Mouse (Mus musculus) heart, embryonic 14.5 days (tissue): Measurements from ENCODE around the gene Tnfrsf1b. TPM values are rescaled to one million over a fixed set of nuclear protein-coding genes. Genes with fewer than 3 reads are reported as not detected.
A peak's percentile ranks its signal among the peaks of the same experiment; 100 is the strongest.

Source experiments
- ATAC-seq: fragments of 200-750 bp; cut with Nextera tagmentation; 2 replicates; pipeline ENCODE4 v1.8.0; 2017; ENCODE audit warnings: low read depth, moderate TSS enrichment; ENCODE audit not compliant: insufficient number of reproducible peaks, insufficient read depth, low FRiP score
- H3K27ac ChIP-seq, 2 experiments: fragments of 200-500 bp in 1 of 2; fragments of 300-500 bp in 1 of 2; sonication (generic) in 1 of 2; replicated peaks in 1 of 2; 2 replicates each; pipeline ENCODE4 v1.5.1; 2012 to 2014; ENCODE audit warnings: low read depth in 2 of 2, low read length in 2 of 2, control low read depth in 1 of 2, mild to moderate bottlenecking in 1 of 2, mixed read lengths in 1 of 2; ENCODE audit not compliant: control insufficient read depth in 1 of 2, insufficient read depth in 1 of 2
- H3K27me3 ChIP-seq: fragments of 300-500 bp; sonication (generic); 2 replicates; pipeline ENCODE4 v1.6.1; 2014; ENCODE audit warnings: mild to moderate bottlenecking, low read length, control low read depth; ENCODE audit not compliant: control insufficient read depth, insufficient read depth
- H3K36me3 ChIP-seq: fragments of 300-500 bp; sonication (generic); 2 replicates; pipeline ENCODE4 v1.6.1; 2014; ENCODE audit warnings: mild to moderate bottlenecking, control low read depth, low read length, mixed read lengths; ENCODE audit not compliant: control insufficient read depth, insufficient read depth
- H3K4me1 ChIP-seq, 2 experiments: fragments of 200-500 bp in 1 of 2; fragments of 300-500 bp in 1 of 2; sonication (generic) in 1 of 2; 2 replicates each; pipeline ENCODE4 v1.6.1; 2012 to 2014; ENCODE audit warnings: low read length in 2 of 2, control low read depth in 1 of 2, mixed read lengths in 1 of 2; ENCODE audit not compliant: control insufficient read depth in 2 of 2, insufficient read depth in 2 of 2
- H3K4me2 ChIP-seq: fragments of 300-500 bp; sonication (generic); 2 replicates; pipeline ENCODE4 v1.6.1; 2014; ENCODE audit warnings: mild to moderate bottlenecking, low read length
- H3K4me3 ChIP-seq, 2 experiments: fragments of 200-500 bp in 1 of 2; fragments of 300-500 bp in 1 of 2; sonication (generic) in 1 of 2; 2 replicates each; pipeline ENCODE4 v1.5.1; 2012 to 2014; ENCODE audit warnings: low read length in 2 of 2, mild to moderate bottlenecking in 2 of 2, control low read depth in 1 of 2, low read depth in 1 of 2, moderate library complexity in 1 of 2; ENCODE audit not compliant: control insufficient read depth in 1 of 2, insufficient read depth in 1 of 2
- H3K9ac ChIP-seq: fragments of 300-500 bp; sonication (generic); 2 replicates; pipeline ENCODE4 v1.6.1; 2014; ENCODE audit warnings: mild to moderate bottlenecking, low read length
- H3K9me3 ChIP-seq: fragments of 300-500 bp; sonication (generic); 2 replicates; pipeline ENCODE4 v1.6.1; 2016; ENCODE audit warnings: low read length, control low read depth; ENCODE audit not compliant: control insufficient read depth
- WGBS: fragments of 180-500 bp; shearing (Covaris S2); extraction: QIAGEN DNeasy Blood & Tissue Kit; methylation state at CpG from one replicate; pipeline ENCODE4 v1.1.7; 2014; 5-methylcytosine and 5-hydroxymethylcytosine counted together
- polyA plus RNA-seq: library from polyadenylated mRNA; unstranded; fragments of >200 nt; fragmentation: Nextera tagmentation; extraction: Ambion mirVana; gene quantifications from 2 replicates; pipeline ENCODE4 v1.2.1, GENCODE M21; 2014

Gene Tnfrsf1b
- polyA plus RNA-seq, 1 experiment from 2014 or later = 3.4 TPM

DNA sequence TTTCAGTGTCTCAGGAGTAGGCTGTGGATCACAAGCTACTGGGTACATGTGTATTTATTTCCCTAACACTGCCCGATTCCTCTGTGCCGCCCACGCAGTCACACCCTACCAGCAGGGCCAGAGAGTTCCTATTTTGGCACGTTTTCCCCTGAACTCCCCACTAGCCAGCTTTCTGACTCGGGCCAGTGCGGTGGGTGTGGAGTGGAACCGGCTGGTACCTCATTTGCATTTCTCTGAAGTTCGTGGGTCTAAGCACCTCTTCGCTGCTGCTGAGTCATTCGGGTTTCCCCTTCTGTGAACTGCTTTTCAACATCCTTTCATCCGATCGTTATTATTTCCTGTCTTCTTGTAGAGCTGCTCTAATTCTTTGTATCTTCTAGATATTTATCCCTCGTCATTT, 7.7 kb upstream of the Tnfrsf1b start:
- Histone ChIP-seq H3K9ac (no peak overlapping the region), H3K4me2 (no peak overlapping the region), H3K27ac (no peak overlapping the region), H3K36me3 (no peaks in the 10 kb centered on the region), H3K4me3 (no peak overlapping the region), H3K27me3 (no peaks in the 10 kb centered on the region), H3K9me3 (no peaks in the 10 kb centered on the region), H3K4me1 (no peaks in the 10 kb centered on the region)
- WGBS = 37% methylated on average over 13 of the region's 13 CpGs
- no peak for ATAC-seq

DNA sequence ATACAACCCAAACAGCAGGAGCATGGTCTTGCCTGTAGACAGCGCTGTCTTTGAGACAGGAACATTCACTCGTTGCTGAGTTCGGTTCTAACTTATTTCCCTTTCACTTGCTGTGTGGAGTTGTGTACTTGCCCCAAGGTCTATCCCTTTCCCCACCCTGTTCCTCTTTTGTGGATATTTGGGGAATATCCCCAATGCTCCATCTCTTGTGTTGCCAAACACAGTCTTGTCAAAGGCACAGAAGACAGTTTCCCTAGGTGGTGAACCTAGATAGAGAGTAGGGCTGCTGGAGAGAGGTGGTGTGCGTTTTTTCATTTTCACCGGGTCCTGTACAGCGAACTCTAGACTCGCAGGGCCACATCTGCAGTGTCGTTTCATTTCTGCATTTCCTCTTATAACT, 5.9 kb upstream of the Tnfrsf1b start:
- ATAC-seq = no peak
- peaks cover 4% of the 10 kb centered on the region; the same call in 1 of the 2 replicates for H3K27me3 ChIP-seq
- no peaks in the 10 kb centered on the region for H3K9me3 ChIP-seq
- WGBS = 77% methylated on average over 8 of the region's 8 CpGs
- H3K4me1 ChIP-seq = no peaks in the 10 kb centered on the region
- no peak overlapping the region for H3K4me3 ChIP-seq
- no peaks in the 10 kb centered on the region for H3K36me3 ChIP-seq
- H3K9ac ChIP-seq = no peak overlapping the region
- H3K4me2 ChIP-seq = no peak overlapping the region
- no peak overlapping the region for H3K27ac ChIP-seq

DNA sequence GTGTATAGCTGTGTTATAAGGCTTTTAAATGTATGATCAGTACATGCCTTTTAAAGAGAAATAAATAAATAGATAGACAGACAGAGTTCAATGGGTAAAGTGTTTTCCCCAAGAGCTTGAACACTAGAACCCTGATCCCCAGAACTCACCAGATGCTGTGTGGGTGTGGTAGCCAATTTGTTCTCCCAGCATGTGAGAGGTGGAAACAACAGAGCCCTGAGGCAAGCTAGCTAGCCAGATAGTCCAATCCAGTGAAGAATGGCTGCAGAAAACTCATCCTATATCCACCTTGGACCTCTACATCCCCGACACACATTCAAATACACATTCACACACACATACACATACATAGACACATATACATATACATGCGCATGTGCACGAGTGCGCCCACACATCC, 4.9 kb upstream of the Tnfrsf1b start:
- no peak overlapping the region for H3K27ac ChIP-seq
- no peaks in the 10 kb centered on the region for H3K9me3 ChIP-seq
- no peak overlapping the region for H3K4me3 ChIP-seq
- no peak for ATAC-seq
- H3K27me3 ChIP-seq = peaks cover 8% of the 10 kb centered on the region; the same call in 1 of the 2 replicates
- peaks cover under 1 to 2% of the 10 kb centered on the region in 2 experiments; a peak in 1 of 4 replicates for H3K4me1 ChIP-seq
- WGBS = 84% methylated on average over 4 of the region's 4 CpGs
- H3K36me3 ChIP-seq = no peaks in the 10 kb centered on the region
- H3K4me2 ChIP-seq = no peak overlapping the region
- no peak overlapping the region for H3K9ac ChIP-seq

GRCm38 (mm10) chr4:145250002-145250401, 3.3 kb upstream of the Tnfrsf1b start:
- WGBS = 64% methylated on average over 4 of the region's 4 CpGs
- Histone ChIP-seq H3K4me1 (peaks cover 4 to 5% of the 10 kb centered on the region in 2 experiments; a peak in 1 of 4 replicates), H3K9me3 (no peaks in the 10 kb centered on the region), H3K36me3 (no peaks in the 10 kb centered on the region), H3K27ac (no peak overlapping the region), H3K4me2 (no peak overlapping the region), H3K4me3 (no peak overlapping the region), H3K27me3 (peaks cover 16% of the 10 kb centered on the region), H3K9ac (no peak overlapping the region)
- ATAC-seq = no peak

DNA sequence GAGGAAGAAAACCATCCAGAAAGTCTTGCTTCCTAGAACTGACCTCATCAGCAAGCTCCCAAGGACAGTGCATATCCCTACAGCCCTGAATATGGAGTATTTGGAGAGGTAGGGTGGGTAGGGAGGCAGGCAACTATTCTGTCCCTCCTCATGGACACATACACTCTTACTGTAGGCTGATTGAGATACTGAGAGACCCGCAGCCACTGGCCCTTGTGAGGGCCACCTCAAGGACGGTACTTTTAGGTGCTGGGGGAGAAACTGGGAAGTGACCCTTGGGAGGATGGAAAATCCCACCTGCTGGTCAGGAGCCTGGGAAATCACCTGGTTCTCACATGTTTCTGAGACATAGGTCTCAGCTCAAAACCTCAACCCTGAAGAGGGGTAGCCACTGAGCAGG, 886 bp upstream of the Tnfrsf1b start:
- H3K4me2 ChIP-seq = no peak overlapping the region
- H3K4me1 ChIP-seq = peaks cover 4 to 5% of the 10 kb centered on the region in 2 experiments; a peak in 1 of 4 replicates
- no peak overlapping the region for H3K4me3 ChIP-seq
- no peak for ATAC-seq
- H3K36me3 ChIP-seq = no peaks in the 10 kb centered on the region
- H3K27me3 ChIP-seq = peaks cover 20% of the 10 kb centered on the region
- no peaks in the 10 kb centered on the region for H3K9me3 ChIP-seq
- H3K9ac ChIP-seq = no peak overlapping the region
- H3K27ac ChIP-seq = no peak overlapping the region
- WGBS = 64% methylated on average over 2 of the region's 2 CpGs

DNA sequence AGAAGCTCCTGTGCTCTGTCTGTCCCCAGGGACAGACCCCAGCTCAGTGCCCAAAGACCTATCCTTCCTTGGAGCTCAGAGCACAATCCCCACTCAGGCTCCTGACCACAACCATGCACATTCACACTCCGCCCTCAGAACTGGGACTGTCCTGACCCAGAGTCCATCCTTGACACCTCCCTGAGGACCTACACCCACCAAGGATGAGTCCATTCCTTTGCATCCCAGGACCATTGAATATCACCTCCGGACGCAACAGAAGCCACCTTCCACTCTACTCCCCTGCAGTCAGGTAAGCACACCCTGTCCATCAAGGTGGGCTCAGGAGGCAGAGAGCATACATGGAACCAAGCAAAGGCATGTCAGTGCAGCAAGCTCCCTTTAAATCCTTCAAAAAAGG, 1.1 kb downstream of the Tnfrsf1b start:
- Histone ChIP-seq H3K4me2 (peak overlapping the region; percentile 92), H3K9me3 (no peaks in the 10 kb centered on the region), H3K9ac (0 out of 2 replicates have a peak overlapping the region, but pooled peaks have one; percentile 67), H3K36me3 (no peaks in the 10 kb centered on the region), H3K4me1 (peaks cover 4 to 5% of the 10 kb centered on the region in 2 experiments; a peak in 1 of 4 replicates), H3K27ac (no peak overlapping the region), H3K27me3 (peaks cover 20% of the 10 kb centered on the region), H3K4me3 (peak overlapping the region in 1 of 2 experiments; percentile 48; a peak in 1 of 4 replicates)
- WGBS = 79% methylated on average over 3 of the region's 3 CpGs
- ATAC-seq = no peak

DNA sequence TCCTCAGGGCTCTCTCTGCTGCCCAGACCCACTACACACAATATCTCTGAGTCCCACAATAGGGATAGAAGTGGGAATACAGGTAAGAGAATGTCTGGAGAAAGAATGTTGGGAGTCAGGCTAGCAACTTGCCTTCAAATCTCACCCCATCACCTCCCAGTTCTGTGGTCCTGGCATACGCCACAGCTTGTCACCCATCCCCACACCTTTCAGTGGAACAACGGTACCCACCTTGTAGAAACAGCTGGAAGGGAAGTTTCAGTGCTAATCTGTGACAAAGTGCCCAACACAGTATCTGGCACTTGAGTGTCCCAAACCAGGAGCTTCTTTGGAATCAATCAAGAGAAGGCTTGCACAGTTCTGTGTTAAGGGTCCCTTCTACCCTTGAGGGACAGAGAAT, 2.0 kb downstream of the Tnfrsf1b start:
- WGBS = 86% methylated on average over 2 of the region's 2 CpGs
- H3K4me3 ChIP-seq = no peak overlapping the region

GRCm38 (mm10) chr4:145242719-145243350, 3.8 kb downstream of the Tnfrsf1b start:
- Histone ChIP-seq H3K36me3 (no peaks in the 10 kb centered on the region), H3K27ac (no peak overlapping the region), H3K4me1 (peaks cover 11 to 13% of the 10 kb centered on the region in 2 experiments), H3K27me3 (peaks cover 17% of the 10 kb centered on the region), H3K9me3 (no peaks in the 10 kb centered on the region), H3K9ac (no peak overlapping the region), H3K4me3 (no peak overlapping the region), H3K4me2 (no peak overlapping the region)
- no peak for ATAC-seq
- WGBS = 48% methylated on average over 1 of the region's 1 CpGs

More for the DNA sequence above, 2.0 kb downstream of the Tnfrsf1b start:
- peaks cover 8 to 9% of the 10 kb centered on the region in 2 experiments; a peak in 3 of 4 replicates for H3K4me1 ChIP-seq
- no peak overlapping the region for H3K4me2 ChIP-seq
- H3K27ac ChIP-seq = no peak overlapping the region
- no peaks in the 10 kb centered on the region for H3K9me3 ChIP-seq
- ATAC-seq = no peak
- H3K27me3 ChIP-seq = peaks cover 20% of the 10 kb centered on the region
- H3K36me3 ChIP-seq = no peaks in the 10 kb centered on the region
- no peak overlapping the region for H3K9ac ChIP-seq
